10 mouse cellular contexts compared by ENCODE assay signal in genomic region chr5:35888959-35889358, GRCm38 (mm10). TPM values are rescaled to one million over a fixed set of nuclear protein-coding genes. Genes with fewer than 3 reads are reported as not detected.
DNase-seq lines count a peak whose midpoint lies in the region; ATAC-seq and TF ChIP-seq lines count a peak whose summit lies in the region.
"Had no signal": no experiment of that assay in that cellular context is flagged by ENCODE, and none has a peak within 500 bp of the region (broad histone marks: within the 10 kb centered on the region; RNA-seq: fewer than 3 reads in every experiment).

No protein-coding gene starts in this region.

- no peak for TF ChIP-seq POLR2A in ES-Bruce4 (IDR thresholded peaks at IDR 0.05; ENCODE audit: insufficient read depth, low read length)

- no peaks in the 10 kb centered on the region for H3K36me3 ChIP-seq in forebrain, embryonic 14.5 days (ENCODE audit: control insufficient read depth, insufficient read depth, low read length)
- H3K36me3 ChIP-seq in forebrain, embryonic 12.5 days (replicated peaks): no peaks in the 10 kb centered on the region
- no peaks in the 10 kb centered on the region for H3K36me3 ChIP-seq in liver, embryonic 14.5 days (replicated peaks; ENCODE audit: control insufficient read depth, insufficient read depth, low read depth)
- no peaks in the 10 kb centered on the region for H3K36me3 ChIP-seq in liver, embryonic 11.5 days (ENCODE audit: control insufficient read depth, insufficient read depth, low read length)
- H3K36me3 ChIP-seq in ES-Bruce4 (ENCODE audit: control insufficient read depth, insufficient read depth, low read length, poor library complexity, severe bottlenecking): no peaks in the 10 kb centered on the region
- H3K36me3 ChIP-seq: heart, embryonic 13.5 days had no signal

- peak; percentile 37 for DNase-seq in forebrain, embryonic 14.5 days (ENCODE audit: low spot score)
- no peak for DNase-seq in liver, embryonic 14.5 days (ENCODE audit: low read depth in 3 of 3, low spot score in 3 of 3)
- no peak for DNase-seq in liver, embryonic 11.5 days (ENCODE audit: low spot score)
- no peak for DNase-seq in left cerebral cortex, postnatal 36 days (ENCODE audit: low spot score in 2 of 2)
- no peak for DNase-seq in heart, adult 9 months (ENCODE audit: low spot score in 2 of 2)
- DNase-seq: right cerebral cortex, adult 18-20 months had no signal

- H3K9ac ChIP-seq in forebrain, embryonic 14.5 days (ENCODE audit: low read length): no peak overlapping the region
- H3K9ac ChIP-seq in forebrain, embryonic 12.5 days: no peak overlapping the region
- H3K9ac ChIP-seq in liver, embryonic 14.5 days (replicated peaks): no peak overlapping the region
- no peak overlapping the region for H3K9ac ChIP-seq in liver, embryonic 11.5 days (ENCODE audit: low read depth, low read length)
- H3K9ac ChIP-seq in ES-Bruce4 (ENCODE audit: low read depth, poor library complexity, severe bottlenecking): no peak overlapping the region
- H3K9ac ChIP-seq: heart, embryonic 13.5 days had no signal

- TF ChIP-seq CTCF in liver, embryonic 14.5 days (IDR thresholded peaks at IDR 0.05; ENCODE audit: low read depth): peak; percentile 44
- peak; percentile 71 for TF ChIP-seq CTCF in ES-Bruce4 (IDR thresholded peaks at IDR 0.05; ENCODE audit: low read depth, low read length)

- no peak for TF ChIP-seq EP300 in liver, embryonic 14.5 days (IDR thresholded peaks at IDR 0.05; ENCODE audit: low read depth)
- TF ChIP-seq EP300 in ES-Bruce4 (IDR thresholded peaks at IDR 0.05; ENCODE audit: insufficient read depth, low read depth, low read length): no peak

- H3K27me3 ChIP-seq in forebrain, embryonic 14.5 days (replicated peaks; ENCODE audit: control insufficient read depth, insufficient read depth, low read length): no peaks in the 10 kb centered on the region; the same call in 1 of the 2 replicates
- H3K27me3 ChIP-seq in forebrain, embryonic 12.5 days: peaks cover 17% of the 10 kb centered on the region; the same call in 1 of the 2 replicates
- peaks cover 6% of the 10 kb centered on the region for H3K27me3 ChIP-seq in liver, embryonic 14.5 days (ENCODE audit: control insufficient read depth, insufficient read depth, low read length)
- peaks cover 5% of the 10 kb centered on the region for H3K27me3 ChIP-seq in liver, embryonic 11.5 days (replicated peaks; ENCODE audit: control insufficient read depth, insufficient read depth, low read length)
- no peaks in the 10 kb centered on the region for H3K27me3 ChIP-seq in ES-Bruce4 (ENCODE audit: control insufficient read depth, insufficient read depth, low read length, poor library complexity, severe bottlenecking)

- no peak overlapping the region for H3K27ac ChIP-seq in forebrain, embryonic 14.5 days (ENCODE audit: low read depth, low read length)
- H3K27ac ChIP-seq in forebrain, embryonic 12.5 days: no peak overlapping the region
- H3K27ac ChIP-seq in liver, embryonic 14.5 days: no peak overlapping the region
- no peak overlapping the region for H3K27ac ChIP-seq in liver, embryonic 11.5 days (ENCODE audit: low read depth, low read length)
- no peak overlapping the region for H3K27ac ChIP-seq in ES-Bruce4 (ENCODE audit: insufficient read depth, low read length)
- H3K27ac ChIP-seq: heart, embryonic 13.5 days had no signal

- H3K4me3 ChIP-seq in forebrain, embryonic 14.5 days (ENCODE audit: low read depth, low read length): no peak overlapping the region
- H3K4me3 ChIP-seq in forebrain, embryonic 12.5 days (replicated peaks): no peak overlapping the region
- no peak overlapping the region for H3K4me3 ChIP-seq in liver, embryonic 14.5 days (ENCODE audit: insufficient read depth in 1 of 2, low read depth in 2 of 2, low read length in 2 of 2)
- H3K4me3 ChIP-seq in liver, embryonic 11.5 days (ENCODE audit: low read depth, low read length): no peak overlapping the region
- H3K4me3 ChIP-seq in ES-Bruce4 (ENCODE audit: low read depth, low read length): no peak overlapping the region
- H3K4me3 ChIP-seq: heart, embryonic 13.5 days had no signal

- 56% methylated on average over 9 of the region's 9 CpGs for WGBS in forebrain, embryonic 14.5 days
- 58% methylated on average over 9 of the region's 9 CpGs for WGBS in forebrain, embryonic 12.5 days
- 32% methylated on average over 9 of the region's 9 CpGs for WGBS in liver, embryonic 14.5 days (ENCODE audit: insufficient replicate concordance)
- WGBS in liver, embryonic 11.5 days: 43% methylated on average over 9 of the region's 9 CpGs

- ATAC-seq in forebrain, embryonic 14.5 days: no peak
- ATAC-seq in forebrain, embryonic 12.5 days (ENCODE audit: low FRiP score): no peak
- no peak for ATAC-seq in liver, embryonic 14.5 days (ENCODE audit: insufficient read depth)
- ATAC-seq in liver, embryonic 11.5 days (replicated peaks; ENCODE audit: low FRiP score): no peak
- ATAC-seq in granulocyte monocyte progenitor cell, adult 5-6 weeks (replicated peaks; ENCODE audit: poor library complexity, severe bottlenecking): peak; percentile 25; the same call in 1 of the 2 replicates

- intact Hi-C loops in left cerebral cortex, postnatal 36 days (cut with DNase I): no loop called here

- H3K9me3 ChIP-seq in forebrain, embryonic 14.5 days (replicated peaks; ENCODE audit: control insufficient read depth, low read length): no peaks in the 10 kb centered on the region
- no peaks in the 10 kb centered on the region for H3K9me3 ChIP-seq in forebrain, embryonic 12.5 days
- H3K9me3 ChIP-seq in liver, embryonic 14.5 days (ENCODE audit: control insufficient read depth, low read length): no peaks in the 10 kb centered on the region
- H3K9me3 ChIP-seq in liver, embryonic 11.5 days (ENCODE audit: control insufficient read depth, low read length): no peaks in the 10 kb centered on the region
- H3K9me3 ChIP-seq in ES-Bruce4 (replicated peaks; ENCODE audit: control insufficient read depth, insufficient read depth, low read length, poor library complexity, severe bottlenecking): no peaks in the 10 kb centered on the region
- H3K9me3 ChIP-seq: heart, embryonic 13.5 days had no signal

- no peaks in the 10 kb centered on the region for H3K4me1 ChIP-seq in forebrain, embryonic 14.5 days (ENCODE audit: control insufficient read depth, insufficient read depth, low read length)
- 0 out of 2 replicates have a peak, but pooled peaks cover 2% of the 10 kb centered on the region for H3K4me1 ChIP-seq in forebrain, embryonic 12.5 days
- peaks cover 0 to 2% of the 10 kb centered on the region in 2 experiments; a peak in 1 of 4 replicates for H3K4me1 ChIP-seq in liver, embryonic 14.5 days (replicated peaks; ENCODE audit: control insufficient read depth in 2 of 2, insufficient read depth in 2 of 2, low read length in 1 of 2)
- no peaks in the 10 kb centered on the region for H3K4me1 ChIP-seq in liver, embryonic 11.5 days (replicated peaks; ENCODE audit: control insufficient read depth, insufficient read depth, low read length)
- H3K4me1 ChIP-seq in ES-Bruce4 (ENCODE audit: control insufficient read depth, insufficient read depth, low read length): no peaks in the 10 kb centered on the region

- no peak overlapping the region for H3K4me2 ChIP-seq in forebrain, embryonic 14.5 days (ENCODE audit: low read length)
- no peak overlapping the region for H3K4me2 ChIP-seq in forebrain, embryonic 12.5 days
- H3K4me2 ChIP-seq in liver, embryonic 14.5 days (ENCODE audit: low read depth): no peak overlapping the region
- no peak overlapping the region for H3K4me2 ChIP-seq in liver, embryonic 11.5 days
- H3K4me2 ChIP-seq: heart, embryonic 13.5 days had no signal

RNA-seq across cellular contexts. Expression of gene Afap1, which starts 4.2 kb away (rescaled TPM):
- polyA plus RNA-seq in forebrain, embryonic 14.5 days (2014; fragmentation: Nextera tagmentation; extraction: Ambion mirVana): 36.9 and 45.8 TPM in 2 replicates
- polyA plus RNA-seq in forebrain, embryonic 12.5 days (2016; fragmentation: Nextera tagmentation; extraction: Ambion mirVana): 40.7 and 48.3 TPM in 2 replicates
- polyA plus RNA-seq in liver, embryonic 14.5 days (2012; rRNA removed): 0.58 and 0.78 TPM in 2 replicates
- 0.73 and 0.76 TPM in 2 replicates for polyA plus RNA-seq in liver, embryonic 14.5 days (2014; fragmentation: Nextera tagmentation; extraction: Ambion mirVana)
- 6.7 and 6.8 TPM in 2 replicates for polyA plus RNA-seq in liver, embryonic 11.5 days (2014; fragmentation: Nextera tagmentation; extraction: Ambion mirVana)
- polyA plus RNA-seq in ES-Bruce4 (2011; ENCODE audit: insufficient read depth, insufficient read length, low read depth, missing spikeins): 31.7 and 33.8 TPM in 2 replicates
- total RNA-seq in granulocyte monocyte progenitor cell, adult 5-6 weeks (2014; fragmentation: Nextera tagmentation): 23.7 and 36.0 TPM in 2 replicates
- total RNA-seq in granulocyte monocyte progenitor cell, adult 5-6 weeks (2017): 17.9 and 20.4 TPM in 2 replicates
- 10 to 100 TPM; 27.0 to 30.4 TPM for total RNA-seq in left cerebral cortex, postnatal 36 days (2021)
